Mouse (Mus musculus): ENCODE data around the gene 4833439L19Rik.

4833439L19Rik gene

GRCm38 (mm10) chr13:54564232-54565200 lies 719 bp downstream of the 4833439L19Rik start:
- H3K9me3 ChIP-seq (ENCODE audit: low read length): no peaks in the 10 kb centered on the region
- H3K27me3 ChIP-seq (ENCODE audit: insufficient read depth, low read length): no peaks in the 10 kb centered on the region
- TF ChIP-seq POU5F1 (IDR thresholded peaks at IDR 0.05; ENCODE audit: borderline replicate concordance, low read length): no peak
- TF ChIP-seq CTCF (conservative IDR thresholded peaks at IDR 0.05; ENCODE audit: low read length): no peak
- TF ChIP-seq NANOG (IDR thresholded peaks at IDR 0.05; ENCODE audit: borderline replicate concordance, low read length): no peak
- peaks cover 74% of the 10 kb centered on the region for H3K4me1 ChIP-seq (replicated peaks; ENCODE audit: low read depth, low read length)
- H3K4me3 ChIP-seq (replicated peaks; ENCODE audit: low read length): peak overlapping the region; percentile 99
- peaks cover 43% of the 10 kb centered on the region for H3K36me3 ChIP-seq (ENCODE audit: insufficient read depth, low read length)

- H3K4me3 ChIP-seq (replicated peaks; ENCODE audit: low read length): no peak overlapping the region
- H3K9me3 ChIP-seq (ENCODE audit: low read length): no peaks in the 10 kb centered on the region
- H3K36me3 ChIP-seq (ENCODE audit: insufficient read depth, low read length): peaks cover 63% of the 10 kb centered on the region
- no peaks in the 10 kb centered on the region for H3K27me3 ChIP-seq (ENCODE audit: insufficient read depth, low read length)
- TF ChIP-seq POU5F1 (IDR thresholded peaks at IDR 0.05; ENCODE audit: borderline replicate concordance, low read length) (no peak), NANOG (IDR thresholded peaks at IDR 0.05; ENCODE audit: borderline replicate concordance, low read length) (no peak), CTCF (conservative IDR thresholded peaks at IDR 0.05; ENCODE audit: low read length) (no peak)
- H3K4me1 ChIP-seq (replicated peaks; ENCODE audit: low read depth, low read length): peaks cover 63% of the 10 kb centered on the region
Observed at GRCm38 (mm10) chr13:54562562-54562961, 2.7 kb downstream of the 4833439L19Rik start.

- Histone ChIP-seq H3K27me3 (ENCODE audit: insufficient read depth, low read length) (no peaks in the 10 kb centered on the region), H3K4me3 (replicated peaks; ENCODE audit: low read length) (no peak overlapping the region), H3K36me3 (ENCODE audit: insufficient read depth, low read length) (peaks cover 82% of the 10 kb centered on the region), H3K4me1 (replicated peaks; ENCODE audit: low read depth, low read length) (peaks cover 50% of the 10 kb centered on the region), H3K9me3 (ENCODE audit: low read length) (no peaks in the 10 kb centered on the region)
- TF ChIP-seq NANOG (IDR thresholded peaks at IDR 0.05; ENCODE audit: borderline replicate concordance, low read length): no peak
- no peak for TF ChIP-seq POU5F1 (IDR thresholded peaks at IDR 0.05; ENCODE audit: borderline replicate concordance, low read length)
- no peak for TF ChIP-seq CTCF (conservative IDR thresholded peaks at IDR 0.05; ENCODE audit: low read length)
Observed at GRCm38 (mm10) chr13:54560608-54561007, 4.6 kb downstream of the 4833439L19Rik start.

- H3K27me3 ChIP-seq (ENCODE audit: insufficient read depth, low read length): no peaks in the 10 kb centered on the region
- H3K4me3 ChIP-seq (replicated peaks; ENCODE audit: low read length): no peak overlapping the region
- no peaks in the 10 kb centered on the region for H3K9me3 ChIP-seq (ENCODE audit: low read length)
- peaks cover 47% of the 10 kb centered on the region for H3K4me1 ChIP-seq (replicated peaks; ENCODE audit: low read depth, low read length)
- H3K36me3 ChIP-seq (ENCODE audit: insufficient read depth, low read length): peaks cover 91% of the 10 kb centered on the region
- no peak for TF ChIP-seq NANOG (IDR thresholded peaks at IDR 0.05; ENCODE audit: borderline replicate concordance, low read length)
Observed at GRCm38 (mm10) chr13:54559656-54560055, 5.6 kb downstream of the 4833439L19Rik start.

- Histone ChIP-seq H3K36me3 (ENCODE audit: insufficient read depth, low read length) (peaks cover 99% of the 10 kb centered on the region), H3K9me3 (ENCODE audit: low read length) (no peaks in the 10 kb centered on the region), H3K27me3 (ENCODE audit: insufficient read depth, low read length) (no peaks in the 10 kb centered on the region), H3K4me1 (replicated peaks; ENCODE audit: low read depth, low read length) (peaks cover 29% of the 10 kb centered on the region), H3K4me3 (replicated peaks; ENCODE audit: low read length) (no peak overlapping the region)
- TF ChIP-seq CTCF (conservative IDR thresholded peaks at IDR 0.05; ENCODE audit: low read length): no peak
- no peak for TF ChIP-seq NANOG (IDR thresholded peaks at IDR 0.05; ENCODE audit: borderline replicate concordance, low read length)
- TF ChIP-seq POU5F1 (IDR thresholded peaks at IDR 0.05; ENCODE audit: borderline replicate concordance, low read length): no peak
Observed at GRCm38 (mm10) chr13:54557652-54558051, 7.6 kb downstream of the 4833439L19Rik start.

- no peak overlapping the region for H3K4me3 ChIP-seq (replicated peaks; ENCODE audit: low read length)
- H3K27me3 ChIP-seq (ENCODE audit: insufficient read depth, low read length): no peaks in the 10 kb centered on the region
- TF ChIP-seq CTCF (conservative IDR thresholded peaks at IDR 0.05; ENCODE audit: low read length) (no peak), POU5F1 (IDR thresholded peaks at IDR 0.05; ENCODE audit: borderline replicate concordance, low read length) (no peak), NANOG (IDR thresholded peaks at IDR 0.05; ENCODE audit: borderline replicate concordance, low read length) (no peak)
- peaks cover 99% of the 10 kb centered on the region for H3K36me3 ChIP-seq (ENCODE audit: insufficient read depth, low read length)
- peaks cover 21% of the 10 kb centered on the region for H3K4me1 ChIP-seq (replicated peaks; ENCODE audit: low read depth, low read length)
- no peaks in the 10 kb centered on the region for H3K9me3 ChIP-seq (ENCODE audit: low read length)
Observed at GRCm38 (mm10) chr13:54556796-54557195, 8.4 kb downstream of the 4833439L19Rik start.

GRCm38 (mm10) chr13:54556176-54556575 lies 9.1 kb downstream of the 4833439L19Rik start:
- Histone ChIP-seq H3K27me3 (ENCODE audit: insufficient read depth, low read length) (no peaks in the 10 kb centered on the region), H3K9me3 (ENCODE audit: low read length) (no peaks in the 10 kb centered on the region), H3K36me3 (ENCODE audit: insufficient read depth, low read length) (peaks cover 99% of the 10 kb centered on the region), H3K4me1 (replicated peaks; ENCODE audit: low read depth, low read length) (peaks cover 17% of the 10 kb centered on the region), H3K4me3 (replicated peaks; ENCODE audit: low read length) (no peak overlapping the region)
- TF ChIP-seq NANOG (IDR thresholded peaks at IDR 0.05; ENCODE audit: borderline replicate concordance, low read length): no peak

- Histone ChIP-seq H3K4me3 (replicated peaks; ENCODE audit: low read length) (no peak overlapping the region), H3K36me3 (ENCODE audit: insufficient read depth, low read length) (peaks cover 71% of the 10 kb centered on the region), H3K27me3 (ENCODE audit: insufficient read depth, low read length) (no peaks in the 10 kb centered on the region), H3K4me1 (replicated peaks; ENCODE audit: low read depth, low read length) (peaks cover 12% of the 10 kb centered on the region), H3K9me3 (ENCODE audit: low read length) (no peaks in the 10 kb centered on the region)
- no peak for TF ChIP-seq POU5F1 (IDR thresholded peaks at IDR 0.05; ENCODE audit: borderline replicate concordance, low read length)
- no peak for TF ChIP-seq NANOG (IDR thresholded peaks at IDR 0.05; ENCODE audit: borderline replicate concordance, low read length)
- no peak for TF ChIP-seq CTCF (conservative IDR thresholded peaks at IDR 0.05; ENCODE audit: low read length)
Observed at GRCm38 (mm10) chr13:54548036-54548435, 17.2 kb downstream of the 4833439L19Rik start.
